Mouse (Mus musculus) heart, postnatal 36 days (tissue): Measurements from ENCODE around the gene Timp3. TPM values are rescaled to one million over a fixed set of nuclear protein-coding genes. Genes with fewer than 3 reads are reported as not detected.
"Not testable (repeated sequence)": the region's sequence is repeated elsewhere in the genome, so short reads cannot be mapped to it uniquely, and the experiment has no call there.

ENCODE experiments used
- DNase-seq, 2 experiments: peaks; one replicate each; pipeline ENCODE4 v3.0.0; 2021 to 2022
- intact Hi-C: fragments of 180-260 bp; cut with DNase I; formaldehyde crosslinking; loops from one replicate; pipeline ENCODE4 v1.15.1; 2025
- total RNA-seq, 2 experiments: library from RNA; stranded (reverse); gene quantifications; 2 replicates each; pipeline ENCODE4 v1.2.3; 2021

Timp3 gene
- total RNA-seq, 2 experiments from 2014 or later, result 165 to 209 TPM

DNA sequence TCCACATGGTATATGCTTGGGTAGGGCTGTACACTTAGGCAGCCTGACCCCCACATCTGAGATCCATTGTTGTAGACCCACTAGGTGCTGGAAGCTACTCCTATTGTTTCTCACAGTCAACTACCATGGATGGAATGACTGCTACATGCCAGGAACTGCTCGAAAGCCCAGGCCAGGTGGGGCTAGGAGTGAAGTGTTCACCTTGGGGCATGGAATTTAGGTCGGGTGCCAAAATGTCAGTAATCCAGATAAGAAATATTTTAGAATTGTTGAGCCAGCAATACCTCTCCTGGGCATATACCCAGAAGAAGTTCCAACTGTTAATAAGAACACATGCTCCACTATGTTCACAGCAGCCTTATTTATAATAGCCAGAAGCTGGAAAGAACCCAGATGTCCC, 78.6 kb downstream of the Timp3 start:
- DNase-seq, intact Hi-C loops: not testable (repeated sequence)

DNA sequence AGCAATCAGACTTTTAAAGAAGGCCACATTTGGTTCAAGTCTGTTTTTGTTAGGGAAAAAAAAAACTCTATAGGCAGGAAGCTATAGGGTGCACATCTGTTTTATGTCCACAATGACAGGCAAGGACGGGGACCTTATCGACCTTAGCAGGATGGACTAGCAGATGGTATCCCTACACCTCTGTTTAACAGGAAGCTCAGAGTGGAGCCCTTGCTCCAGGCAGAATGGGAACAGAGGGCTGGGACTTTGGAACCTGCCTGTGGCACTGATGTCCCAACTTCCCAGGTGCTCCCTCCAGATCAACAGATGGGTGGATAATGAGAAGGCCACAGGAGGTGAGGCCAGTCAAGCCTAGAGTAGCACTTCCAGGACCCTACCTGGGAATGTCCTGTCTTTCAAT, 80.5 kb downstream of the Timp3 start:
- intact Hi-C loops, result no loop called here
- DNase-seq, result no peak

DNA sequence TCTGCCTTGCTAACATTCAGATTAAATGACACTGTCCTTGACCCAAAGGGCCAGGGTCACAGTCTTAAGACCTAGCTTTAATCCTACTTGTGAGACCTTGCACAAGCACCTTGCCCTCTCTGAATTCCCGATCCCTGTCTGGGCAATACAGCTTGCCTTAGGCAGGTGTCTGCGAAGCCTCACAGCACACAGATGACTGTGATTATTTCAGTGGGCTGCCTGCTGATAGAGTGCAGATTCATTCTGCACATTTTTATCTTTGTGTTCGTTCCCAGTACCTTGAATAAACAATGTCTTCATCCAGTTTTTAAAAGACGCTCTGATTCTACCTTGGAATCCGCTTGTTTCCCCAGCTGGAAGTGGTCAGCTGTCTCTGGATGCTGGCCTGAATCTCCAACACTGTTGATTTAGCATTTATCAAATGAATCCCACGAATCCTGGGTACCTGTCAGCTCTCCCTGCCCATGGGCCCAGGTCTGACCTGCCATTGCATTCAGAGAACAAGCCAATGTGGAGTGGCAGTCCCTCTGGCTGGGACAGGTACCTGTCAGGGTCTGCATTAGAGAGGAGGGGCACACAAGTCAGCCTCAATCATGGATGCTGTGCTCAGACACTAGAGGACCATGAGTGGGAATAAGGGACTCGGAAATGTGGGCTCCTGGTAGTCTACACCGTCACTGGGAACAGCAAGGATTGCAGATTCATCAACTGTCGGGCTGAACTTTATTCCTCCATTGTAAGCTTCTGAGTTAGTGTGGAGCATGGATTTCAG, 81.2 kb downstream of the Timp3 start:
- intact Hi-C loops, result no loop called here
- no peak for DNase-seq

DNA sequence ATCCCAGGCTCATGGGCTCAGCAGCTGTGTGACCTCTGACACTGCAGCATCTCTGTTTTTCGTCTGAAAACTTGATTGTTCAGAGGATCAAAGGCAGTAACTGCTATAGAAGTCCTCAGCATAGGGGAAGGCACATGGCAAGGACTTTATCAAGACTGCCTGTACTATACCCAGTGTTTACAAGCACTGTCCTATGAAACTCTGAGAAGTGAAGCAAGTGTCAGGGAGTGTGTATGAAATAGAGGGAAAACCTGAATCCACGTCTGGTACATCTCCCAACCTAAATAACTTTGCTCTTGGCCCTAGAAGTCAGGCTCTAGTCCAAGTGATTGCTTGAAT, 81.7 kb downstream of the Timp3 start:
- intact Hi-C loops, result no loop called here
- no peak for DNase-seq

DNA sequence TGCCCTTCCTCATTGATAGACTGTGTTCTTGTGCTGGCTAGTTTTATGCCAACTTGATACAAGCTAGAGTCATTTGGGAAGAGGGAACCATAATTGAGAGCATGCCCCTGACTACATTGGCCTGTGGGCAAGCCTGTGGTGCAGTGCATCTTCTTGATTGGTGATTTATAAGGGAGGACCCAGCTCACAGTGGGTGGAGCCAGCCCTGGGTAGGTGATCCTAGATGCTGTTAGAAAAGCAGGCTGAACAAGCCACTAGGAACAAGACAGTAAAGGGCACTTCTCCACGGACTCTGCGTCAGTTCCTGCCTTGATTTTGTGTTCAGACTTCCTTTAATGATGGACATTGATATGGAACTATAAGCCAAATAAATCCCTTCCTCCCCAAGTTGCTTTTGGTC, 84.5 kb downstream of the Timp3 start:
- no peak for DNase-seq
- intact Hi-C loops, result no loop called here

DNA sequence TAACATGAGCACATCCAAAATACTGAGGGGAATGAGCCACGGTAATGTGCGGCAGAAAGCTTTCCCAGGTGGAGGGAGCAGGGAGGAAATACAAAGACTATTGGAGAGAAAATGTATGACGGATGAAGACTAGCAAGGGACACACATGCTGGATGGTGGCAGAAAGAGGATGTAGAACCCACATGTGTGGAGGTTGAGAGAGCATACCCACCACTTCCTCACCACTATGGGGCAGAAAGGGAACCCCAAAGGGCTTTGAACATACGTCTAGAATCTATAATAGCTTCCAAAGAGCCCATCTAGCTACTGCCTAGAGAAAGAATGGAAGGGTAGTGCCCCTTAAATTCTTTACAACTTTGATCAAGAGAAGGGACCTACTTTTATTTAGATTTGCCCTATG, 85.5 kb downstream of the Timp3 start:
- intact Hi-C loops, result no loop called here
- DNase-seq, result no peak

DNA sequence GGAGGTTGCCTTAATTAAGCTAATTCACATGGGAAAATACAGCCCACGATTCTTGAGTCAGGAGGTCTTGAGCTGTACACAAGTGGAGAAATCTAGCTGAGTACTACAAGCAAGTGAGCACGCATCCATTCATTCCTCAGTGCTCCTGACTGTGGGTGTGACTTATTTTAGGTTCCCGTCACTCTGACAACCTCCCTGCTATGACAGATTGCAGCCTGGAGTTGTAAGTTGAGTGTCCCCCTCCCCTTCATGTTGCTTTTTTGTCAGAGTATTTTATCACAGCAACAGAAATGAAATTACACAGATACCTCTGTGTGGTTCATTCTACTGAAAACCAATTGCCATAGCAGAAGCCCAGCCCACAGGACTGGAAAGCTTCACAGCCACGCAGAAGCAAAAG, 86.1 kb downstream of the Timp3 start:
- intact Hi-C loops, result no loop called here
- no peak for DNase-seq

DNA sequence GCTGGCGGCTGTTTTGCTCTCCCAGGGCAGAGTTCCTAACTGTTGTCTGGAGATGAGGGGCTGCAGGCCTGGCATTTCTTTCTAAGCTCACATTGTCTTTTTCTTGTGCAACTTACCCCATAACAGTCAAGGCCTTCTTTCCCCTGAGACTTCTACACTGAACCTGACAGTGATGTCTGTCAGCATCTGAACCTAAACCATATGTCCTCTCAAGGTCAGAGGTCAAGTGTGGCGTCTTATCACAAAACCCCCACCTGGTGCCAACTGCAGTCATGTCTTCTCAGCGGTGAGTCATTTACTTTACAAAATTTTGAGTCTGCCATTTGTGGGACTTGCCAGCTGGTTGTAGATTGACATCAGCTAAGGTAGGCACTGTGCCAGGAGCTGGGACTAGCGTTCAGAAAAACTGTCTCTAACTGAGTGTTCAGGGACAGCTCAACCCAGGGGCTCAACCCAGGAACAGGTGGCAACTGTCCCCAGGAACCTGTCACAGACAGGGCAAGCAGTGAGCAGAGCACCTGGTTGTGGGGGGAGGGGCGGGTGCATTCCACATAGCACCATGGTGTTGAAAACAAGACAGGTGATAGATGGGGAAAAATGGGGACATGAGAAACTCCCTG, 87.8 kb downstream of the Timp3 start:
- DNase-seq, result no peak
- intact Hi-C loops, result no loop called here

DNA sequence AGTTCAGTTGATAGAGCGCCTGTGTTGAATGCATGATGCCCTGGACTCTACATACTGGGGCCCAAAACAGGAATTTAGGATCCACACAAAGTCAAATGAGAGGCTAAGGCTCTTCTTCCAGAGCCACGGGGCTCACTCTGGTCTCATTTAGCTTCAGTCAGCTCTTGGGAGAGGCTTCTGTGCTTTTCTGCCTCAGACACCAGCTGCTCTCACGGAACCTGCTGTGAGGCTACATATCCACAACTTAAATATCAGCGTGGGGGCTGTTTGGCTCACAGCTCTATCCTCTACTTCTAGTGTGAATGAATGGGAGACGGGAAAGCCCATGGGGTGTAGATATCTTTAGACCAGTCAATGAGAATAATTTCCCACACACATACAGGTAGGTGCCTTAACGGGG, 88.6 kb downstream of the Timp3 start:
- intact Hi-C loops, result no loop called here
- DNase-seq, result no peak

DNA sequence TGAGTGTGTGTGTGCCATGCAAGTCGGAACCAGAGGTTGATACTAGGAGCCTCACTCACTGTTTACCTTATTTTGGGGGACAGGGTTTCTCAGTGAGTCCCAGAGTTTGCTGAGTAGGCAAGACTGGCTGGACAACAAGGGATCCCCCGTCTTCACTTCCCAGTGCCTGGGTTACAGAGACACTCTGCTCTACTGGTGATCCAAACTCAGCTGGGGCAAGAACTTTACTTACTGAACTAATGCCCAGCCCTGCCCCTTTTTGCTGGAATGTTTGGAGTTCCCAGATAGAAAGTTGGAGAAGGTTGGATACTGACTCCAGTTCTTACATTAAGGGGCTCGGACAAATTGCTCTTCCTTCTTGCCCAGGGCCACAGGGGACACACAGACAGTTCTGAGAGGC, 89.2 kb downstream of the Timp3 start:
- intact Hi-C loops, result no loop called here
- no peak for DNase-seq

DNA sequence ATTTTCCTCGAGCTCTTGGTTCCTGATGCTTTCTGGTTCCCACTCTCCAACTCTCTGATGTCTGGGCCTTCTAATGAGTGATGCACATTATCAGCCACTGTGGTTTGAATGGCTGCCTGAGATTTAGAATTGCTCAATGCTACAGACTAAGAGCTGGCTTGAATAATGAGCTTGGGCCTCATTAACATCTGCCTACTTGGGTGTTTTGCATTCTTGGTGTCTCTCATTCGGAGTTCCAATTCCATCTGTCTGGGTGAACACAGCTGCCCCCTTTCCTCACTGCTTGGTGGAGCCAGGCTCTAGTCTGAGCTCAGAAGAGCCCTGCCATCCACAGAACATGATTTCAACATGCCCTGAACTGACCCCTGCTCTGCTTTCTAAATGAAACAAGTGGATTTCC, 89.7 kb downstream of the Timp3 start:
- intact Hi-C loops, result no loop called here
- DNase-seq, result peak in 1 of 2 experiments; percentile 27

DNA sequence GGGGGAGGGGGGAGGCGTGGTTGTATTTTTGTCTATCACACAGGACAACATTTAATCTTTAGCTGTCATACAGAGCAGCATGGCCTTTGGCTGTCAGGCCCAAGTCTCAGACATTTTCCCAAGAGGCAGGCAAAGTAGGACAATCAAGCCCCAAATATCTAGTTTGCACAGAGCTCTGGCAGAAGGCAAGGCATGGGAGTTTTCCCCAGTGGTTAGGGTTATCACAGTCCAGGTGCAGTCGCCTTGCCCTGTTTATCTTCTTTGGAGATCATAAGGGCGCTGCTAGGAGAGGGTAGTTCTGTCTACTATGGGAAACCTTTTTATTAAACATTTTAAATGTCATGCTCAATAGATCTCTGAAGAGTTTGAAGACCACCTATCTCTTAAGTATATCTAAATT, 92.2 kb downstream of the Timp3 start:
- intact Hi-C loops, result no loop called here
- DNase-seq, result no peak

DNA sequence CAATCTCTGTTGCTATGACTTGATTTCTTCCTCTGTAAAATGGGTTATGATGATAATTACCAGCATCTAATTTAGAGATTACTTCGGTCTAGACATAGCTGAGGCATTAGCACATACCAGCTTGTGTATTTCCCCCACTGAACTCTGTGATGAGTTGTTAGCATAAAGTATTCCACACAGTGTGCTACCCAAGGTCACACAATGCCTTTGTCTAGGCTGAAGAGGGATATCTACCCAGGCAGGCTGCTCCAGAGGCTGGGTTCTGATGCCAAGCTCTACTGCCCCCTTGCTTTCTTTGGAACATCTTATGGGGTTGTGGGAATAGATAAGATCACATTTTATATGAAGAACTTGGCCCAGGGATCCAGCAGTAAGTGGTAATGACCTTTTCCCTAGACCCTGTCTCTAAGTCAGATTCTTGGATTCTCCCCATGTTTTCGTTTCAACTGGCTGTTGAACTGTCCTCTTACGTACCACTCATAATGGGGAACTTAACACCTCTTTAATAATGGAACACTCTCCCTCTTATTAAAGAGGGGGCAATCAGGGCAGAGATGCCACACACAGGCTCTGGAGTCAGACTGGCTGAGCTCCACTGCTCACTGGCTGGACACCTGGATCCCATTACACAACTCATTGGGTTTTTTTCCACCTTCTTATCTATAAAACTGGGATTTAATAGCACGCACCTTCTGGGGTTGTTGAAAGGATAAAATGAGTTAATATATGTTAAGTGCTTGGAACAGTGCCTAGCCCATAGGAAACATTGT, 97.6 kb downstream of the Timp3 start:
- intact Hi-C loops, result no loop called here
- DNase-seq, result no peak

DNA sequence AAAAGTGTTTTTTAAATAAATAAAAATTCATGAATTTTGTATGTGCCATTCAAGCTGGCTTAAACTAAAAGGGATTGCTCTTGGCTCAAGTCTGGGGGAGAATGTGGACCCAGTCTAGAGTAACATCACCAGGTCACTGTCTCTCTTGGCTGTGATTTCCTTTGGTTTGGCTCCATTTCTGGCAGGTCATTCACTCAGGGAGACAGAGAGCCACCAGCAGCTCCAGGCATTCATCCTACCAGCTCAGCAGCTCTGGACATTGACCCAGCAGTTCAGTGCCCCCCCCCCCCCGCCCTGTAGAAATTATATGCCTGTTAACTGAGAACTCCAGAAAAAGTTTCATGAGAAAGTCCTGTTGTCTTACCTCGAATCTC, 98.2 kb downstream of the Timp3 start:
- intact Hi-C loops, result no loop called here
- DNase-seq, result no peak

Other genes starting within 250 kb of the Timp3 start
- gene Syn3, start 198.5 kb downstream of the Timp3 start, total RNA-seq, result under 1 TPM; 0.22 to 0.39 TPM